Mouse (Mus musculus) left cerebral cortex, adult 8-10 months (tissue): ENCODE measurements around the gene Swap70. TPM values are rescaled to one million over a fixed set of nuclear protein-coding genes. Genes with fewer than 3 reads are reported as not detected.

ENCODE experiments used
- DNase-seq, 2 experiments: peaks; one replicate each; pipeline ENCODE4 v3.0.0; 2022; ENCODE audit warnings: low spot score in 2 of 2
- total RNA-seq, 4 experiments: library from RNA; stranded (reverse); gene quantifications; 2 replicates each; pipeline ENCODE4 v1.2.4; 2022

Swap70 gene
- total RNA-seq, 4 experiments from 2014 or later = 10.5 to 12.7 (median 12.1) TPM

- DNase-seq = peak in 1 of 2 experiments; percentile 9
These were observed 16.4 kb downstream of the Swap70 start for GRCm38 (mm10) chr7:110237837-110238451.

- DNase-seq = no peak
These were observed 18.1 kb downstream of the Swap70 start for GRCm38 (mm10) chr7:110239590-110239989.

- DNase-seq = no peak
These were observed 20.2 kb downstream of the Swap70 start for GRCm38 (mm10) chr7:110241472-110242289.

- no peak for DNase-seq
These were observed 20.7 kb downstream of the Swap70 start for GRCm38 (mm10) chr7:110242290-110242581.

- DNase-seq = no peak
These were observed 23.6 kb downstream of the Swap70 start for GRCm38 (mm10) chr7:110245128-110245527.

GRCm38 (mm10) chr7:110246526-110246925 lies 25.0 kb downstream of the Swap70 start:
- no peak for DNase-seq

GRCm38 (mm10) chr7:110247801-110248200 lies 26.3 kb downstream of the Swap70 start:
- no peak for DNase-seq

- no peak for DNase-seq
These were observed 27.2 kb downstream of the Swap70 start for GRCm38 (mm10) chr7:110248677-110249076.

GRCm38 (mm10) chr7:110253861-110254260 lies 32.4 kb downstream of the Swap70 start:
- no peak for DNase-seq

GRCm38 (mm10) chr7:110254395-110254794 lies 32.9 kb downstream of the Swap70 start:
- DNase-seq = no peak

- no peak for DNase-seq
These were observed 35.5 kb downstream of the Swap70 start for GRCm38 (mm10) chr7:110257059-110257458.

GRCm38 (mm10) chr7:110258196-110258950 lies 36.9 kb downstream of the Swap70 start:
- DNase-seq = no peak

- peak in 1 of 2 experiments; percentile 18 for DNase-seq
These were observed 38.6 kb downstream of the Swap70 start for GRCm38 (mm10) chr7:110259966-110260711.

GRCm38 (mm10) chr7:110261807-110262206 lies 40.3 kb downstream of the Swap70 start:
- DNase-seq = no peak

GRCm38 (mm10) chr7:110262661-110263060 lies 41.1 kb downstream of the Swap70 start:
- no peak for DNase-seq

GRCm38 (mm10) chr7:110263474-110263873 lies 42.0 kb downstream of the Swap70 start:
- DNase-seq = no peak

- peak; percentile 43 to 65 for DNase-seq
These were observed 44.3 kb downstream of the Swap70 start for GRCm38 (mm10) chr7:110265796-110266195.

GRCm38 (mm10) chr7:110267014-110267413 lies 45.5 kb downstream of the Swap70 start:
- DNase-seq = no peak

GRCm38 (mm10) chr7:110267994-110268393 lies 46.5 kb downstream of the Swap70 start:
- no peak for DNase-seq

GRCm38 (mm10) chr7:110268511-110268910 lies 47.0 kb downstream of the Swap70 start:
- no peak for DNase-seq

GRCm38 (mm10) chr7:110269777-110270176 lies 48.3 kb downstream of the Swap70 start:
- DNase-seq = no peak
